Mouse (Mus musculus) C2C12 (cell line): ENCODE results near the gene Tmem206.

Experiments
- CTCF ChIP-seq: IDR thresholded peaks from one replicate; pipeline ENCODE4 v1.5.1; 2011; ENCODE audit not compliant: control insufficient read depth, insufficient read depth, insufficient read length
- MAX ChIP-seq: IDR thresholded peaks from one replicate; pipeline ENCODE4 v1.6.1; 2011; ENCODE audit warnings: mild to moderate bottlenecking, control low read depth

- TF ChIP-seq CTCF (no peak), MAX (no peak)
Measured at GRCm38 (mm10) chr1:191375644-191375998, 49.9 kb downstream of the Tmem206 start.
